Mouse (Mus musculus) adrenal gland, postnatal 4 days (tissue): ENCODE measurements around the gene Atxn2l. TPM values are rescaled to one million over a fixed set of nuclear protein-coding genes. Genes with fewer than 3 reads are reported as not detected.

Source experiments
- total RNA-seq, 2 experiments: library from RNA; stranded (reverse); gene quantifications; 2 replicates each; pipeline ENCODE4 v1.2.3; 2021

The Atxn2l gene
- total RNA-seq, 2 experiments from 2014 or later, result 109 to 127 TPM

Other genes with a start within 250 kb of the Atxn2l start
- gene Sbk1, start 230.8 kb downstream of the Atxn2l start, total RNA-seq, result 10 to 100 TPM; 60.4 to 60.6 TPM
- 1 to 10 TPM; 1.4 to 2.5 TPM for gene Lat, start 133.9 kb downstream of the Atxn2l start, total RNA-seq
- gene Spns1, start 126.0 kb downstream of the Atxn2l start, total RNA-seq, result 10 to 100 TPM; 60.1 to 65.2 TPM
- 1 to 10 TPM; 5.8 to 7.6 TPM for gene Nfatc2ip, start 106.7 kb downstream of the Atxn2l start, total RNA-seq
- 1 to 10 TPM in 1 of 2 experiments, under 1 TPM in 1; 0.48 to 1.6 TPM for gene Cd19, start 88.5 kb downstream of the Atxn2l start, total RNA-seq
- 10 to 100 TPM; 52.1 to 63.2 TPM for gene Rabep2, start 74.7 kb downstream of the Atxn2l start, total RNA-seq
- 100 to 1,000 TPM in 1 of 2 experiments, 10 to 100 TPM in 1; 56.9 to 145 TPM for gene Atp2a1, start 40.3 kb downstream of the Atxn2l start, total RNA-seq
- gene Sh2b1, start 28.0 kb downstream of the Atxn2l start, total RNA-seq, result 10 to 100 TPM; 59.2 to 60.9 TPM
- 100 to 1,000 TPM; 158 to 166 TPM for gene Tufm, start 16.1 kb downstream of the Atxn2l start, total RNA-seq
- gene Eif3c, start 63.0 kb upstream of the Atxn2l start, total RNA-seq, result 100 to 1,000 TPM; 255 to 260 TPM
- gene Apobr, start 81.5 kb upstream of the Atxn2l start, total RNA-seq, result 1 to 10 TPM; 1.1 to 1.2 TPM
- gene Cln3, start 82.4 kb upstream of the Atxn2l start, total RNA-seq, result 10 to 100 TPM; 30.7 to 32.1 TPM
- gene Il27, start 91.5 kb upstream of the Atxn2l start, total RNA-seq, result not detected
- 10 to 100 TPM in 1 of 2 experiments, 1 to 10 TPM in 1; 7.5 to 15.3 TPM for gene Nupr1, start 127.4 kb upstream of the Atxn2l start, total RNA-seq
- 10 to 100 TPM; 30.4 to 33.5 TPM for gene Sgf29, start 145.9 kb upstream of the Atxn2l start, total RNA-seq
- 10 to 100 TPM; 24.0 to 45.6 TPM for gene Sult1a1, start 173.0 kb upstream of the Atxn2l start, total RNA-seq
- 10 to 100 TPM; 85.4 to 98.8 TPM for gene Bola2, start 192.0 kb upstream of the Atxn2l start, total RNA-seq
- gene Slx1b, start 192.3 kb upstream of the Atxn2l start, total RNA-seq, result 10 to 100 TPM; 18.4 to 18.9 TPM
- gene Coro1a, start 204.3 kb upstream of the Atxn2l start, total RNA-seq, result 10 to 100 TPM; 15.5 to 18.9 TPM